ENCODE assay signal across 8 mouse cellular contexts in the genomic region with DNA sequence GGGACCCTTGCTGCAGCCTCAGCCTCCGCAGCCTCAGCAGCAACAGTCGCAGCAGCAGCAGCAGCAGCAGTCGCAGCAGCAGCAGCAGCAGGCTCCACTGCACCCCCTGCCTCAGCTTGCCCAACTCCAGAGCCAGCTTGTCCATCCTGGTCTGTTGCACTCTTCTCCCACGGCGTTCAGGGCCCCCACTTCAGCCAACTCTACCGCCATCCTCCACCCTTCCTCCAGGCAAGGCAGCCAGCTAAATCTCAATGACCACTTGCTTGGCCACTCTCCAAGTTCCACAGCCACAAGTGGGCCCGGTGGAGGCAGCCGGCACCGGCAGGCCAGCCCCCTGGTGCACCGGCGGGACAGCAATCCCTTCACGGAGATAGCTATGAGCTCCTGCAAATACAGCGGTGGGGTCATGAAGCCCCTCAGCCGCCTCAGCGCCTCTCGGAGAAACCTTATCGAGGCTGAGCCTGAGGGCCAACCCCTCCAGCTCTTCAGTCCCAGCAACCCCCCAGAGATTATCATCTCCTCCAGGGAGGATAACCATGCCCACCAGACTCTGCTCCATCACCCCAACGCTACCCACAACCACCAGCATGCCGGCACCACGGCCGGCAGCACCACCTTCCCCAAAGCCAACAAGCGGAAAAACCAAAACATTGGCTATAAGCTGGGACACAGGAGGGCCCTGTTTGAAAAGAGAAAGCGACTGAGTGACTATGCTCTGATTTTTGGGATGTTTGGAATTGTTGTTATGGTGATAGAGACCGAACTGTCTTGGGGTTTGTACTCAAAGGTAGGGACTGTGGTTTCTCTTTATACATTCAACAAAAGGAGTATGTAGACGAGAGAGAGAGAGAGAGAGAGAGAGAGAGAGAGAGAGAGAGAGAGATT. TPM values are rescaled to one million over a fixed set of nuclear protein-coding genes. Genes with fewer than 3 reads are reported as not detected.
DNase-seq lines count a peak whose midpoint lies in the region; ATAC-seq and TF ChIP-seq lines count a peak whose summit lies in the region.

No protein-coding gene starts in this region.

- H3K36me3 ChIP-seq in embryonic facial prominence, embryonic 12.5 days = no peaks in the 10 kb centered on the region
- no peaks in the 10 kb centered on the region for H3K36me3 ChIP-seq in heart, embryonic 15.5 days
- no peaks in the 10 kb centered on the region for H3K36me3 ChIP-seq in lung, embryonic 14.5 days (ENCODE audit: insufficient read depth)

- H3K27me3 ChIP-seq in embryonic facial prominence, embryonic 12.5 days = peaks cover 38% of the 10 kb centered on the region
- peaks cover 46% of the 10 kb centered on the region for H3K27me3 ChIP-seq in heart, embryonic 15.5 days
- peaks cover 28% of the 10 kb centered on the region; the same call in 1 of the 2 replicates for H3K27me3 ChIP-seq in lung, embryonic 14.5 days (ENCODE audit: insufficient read depth, low read length)

- TF ChIP-seq CTCF in lung, embryonic 14.5 days (IDR thresholded peaks at IDR 0.05; ENCODE audit: low read depth) = no peak

- H3K9me3 ChIP-seq in embryonic facial prominence, embryonic 12.5 days = no peaks in the 10 kb centered on the region; the same call in 1 of the 2 replicates
- H3K9me3 ChIP-seq in heart, embryonic 15.5 days (replicated peaks) = no peaks in the 10 kb centered on the region; the same call in 1 of the 2 replicates
- peaks cover 7% of the 10 kb centered on the region; the same call in 1 of the 2 replicates for H3K9me3 ChIP-seq in lung, embryonic 14.5 days (ENCODE audit: low read depth, low read length)

- peak overlapping the region; percentile 38 for H3K4me3 ChIP-seq in embryonic facial prominence, embryonic 12.5 days
- peak overlapping the region; percentile 49 for H3K4me3 ChIP-seq in heart, embryonic 15.5 days
- H3K4me3 ChIP-seq in lung, embryonic 14.5 days (ENCODE audit: low read depth, low read length) = peak overlapping the region; percentile 40

- H3K4me2 ChIP-seq in embryonic facial prominence, embryonic 12.5 days (replicated peaks) = peak overlapping the region; percentile 91
- H3K4me2 ChIP-seq in heart, embryonic 15.5 days = peak overlapping the region; percentile 91
- peak overlapping the region; percentile 93 for H3K4me2 ChIP-seq in lung, embryonic 14.5 days

- H3K9ac ChIP-seq in embryonic facial prominence, embryonic 12.5 days = peak overlapping the region; percentile 56
- peak overlapping the region; percentile 52 for H3K9ac ChIP-seq in heart, embryonic 15.5 days
- peak overlapping the region; percentile 43 for H3K9ac ChIP-seq in lung, embryonic 14.5 days

- WGBS in embryonic facial prominence, embryonic 12.5 days = 2% methylated on average over 25 of the region's 25 CpGs
- 3% methylated on average over 25 of the region's 25 CpGs for WGBS in heart, embryonic 15.5 days
- WGBS in lung, embryonic 14.5 days = 3% methylated on average over 25 of the region's 25 CpGs

- H3K4me1 ChIP-seq in embryonic facial prominence, embryonic 12.5 days = peaks cover 28% of the 10 kb centered on the region
- H3K4me1 ChIP-seq in heart, embryonic 15.5 days (replicated peaks) = peaks cover 34% of the 10 kb centered on the region
- H3K4me1 ChIP-seq in lung, embryonic 14.5 days (ENCODE audit: insufficient read depth) = peaks cover 24% of the 10 kb centered on the region

- DNase-seq in embryo, embryonic 10 days (ENCODE audit: low spot score) = peak; percentile 41
- no peak for DNase-seq in embryo, embryonic 9.5 days (ENCODE audit: extremely low spot score)
- peak; percentile 71 for DNase-seq in kidney, postnatal 10 days
- peak; percentile 76 for DNase-seq in lung, embryonic 14.5 days
- peak; percentile 24 to 40 for DNase-seq in right cerebral cortex, adult 2 months (ENCODE audit: low spot score in 2 of 2)
- no peak for DNase-seq in spleen, adult 12 weeks (ENCODE audit: low spot score)

- ATAC-seq in embryonic facial prominence, embryonic 12.5 days (ENCODE audit: insufficient number of reproducible peaks, insufficient read depth, low FRiP score, low TSS enrichment) = 0 out of 2 replicates have a peak, but pooled peaks have one; percentile 25
- 0 out of 2 replicates have a peak, but pooled peaks have one; percentile 10 for ATAC-seq in heart, embryonic 15.5 days (replicated peaks; ENCODE audit: insufficient number of reproducible peaks, insufficient read depth, low FRiP score, low read depth)
- peak; percentile 29; the same call in 1 of the 2 replicates for ATAC-seq in lung, embryonic 14.5 days (ENCODE audit: insufficient read depth)

- no peak overlapping the region for H3K27ac ChIP-seq in embryonic facial prominence, embryonic 12.5 days
- no peak overlapping the region for H3K27ac ChIP-seq in heart, embryonic 15.5 days
- H3K27ac ChIP-seq in lung, embryonic 14.5 days (ENCODE audit: low read depth) = no peak overlapping the region

RNA-seq across cellular contexts. Expression of a gene that starts 0.9 kb away (rescaled TPM):
- 2.1 and 2.5 TPM in 2 replicates for polyA plus RNA-seq in embryonic facial prominence, embryonic 12.5 days (2016; fragmentation: Nextera tagmentation; extraction: Ambion mirVana)
- 2.6 and 4.7 TPM in 2 replicates for polyA plus RNA-seq in heart, embryonic 15.5 days (2015; fragmentation: Nextera tagmentation; extraction: Ambion mirVana)
- polyA plus RNA-seq in lung, embryonic 14.5 days (2014; fragmentation: Nextera tagmentation; extraction: Ambion mirVana) = 1.0 TPM in 2 replicates

Comparison
In these comparisons a context has a peak if more than half of its experiments do, and no peak if none do; other contexts are left out.
1. DNase-seq: peak in embryo, embryonic 10 days (single experiment), kidney, postnatal 10 days (single experiment), lung, embryonic 14.5 days (single experiment) and right cerebral cortex, adult 2 months (2 of 2); none in embryo, embryonic 9.5 days (single experiment) and spleen, adult 12 weeks (single experiment).
2. Peak in every context shown above with its lines, with median percentiles within 50 percentile points of each other: ATAC-seq, H3K4me2 ChIP-seq, H3K4me3 ChIP-seq and H3K9ac ChIP-seq.